Mouse (Mus musculus) E14TG2a.4 (cell line): ENCODE results near the gene Vmn1r220.
A peak's percentile ranks its signal among the peaks of the same experiment; 100 is the strongest.
"Not testable (repeated sequence)": the region's sequence is repeated elsewhere in the genome, so short reads cannot be mapped to it uniquely, and the experiment has no call there.

Experiments
- H3K27me3 ChIP-seq: 2 replicates; pipeline ENCODE4 v1.6.1; 2014; ENCODE audit warnings: low read length, control low read depth; ENCODE audit not compliant: insufficient read depth
- H3K36me3 ChIP-seq: 2 replicates; pipeline ENCODE4 v1.6.1; 2014; ENCODE audit warnings: low read length, control low read depth; ENCODE audit not compliant: insufficient read depth
- H3K4me1 ChIP-seq: replicated peaks from 2 replicates; pipeline ENCODE4 v1.6.1; 2014; ENCODE audit warnings: low read depth, low read length, control low read depth
- H3K4me3 ChIP-seq: replicated peaks from 2 replicates; pipeline ENCODE4 v1.5.1; 2014; ENCODE audit warnings: mild to moderate bottlenecking, low read length
- H3K9me3 ChIP-seq: 2 replicates; pipeline ENCODE4 v1.6.1; 2014; ENCODE audit warnings: low read length, control low read depth
- CTCF ChIP-seq: conservative IDR thresholded peaks from 2 replicates; pipeline ENCODE4 v1.5.1; 2014; ENCODE audit warnings: low read length
- NANOG ChIP-seq: IDR thresholded peaks from 2 replicates; pipeline ENCODE4 v1.6.1; 2014; ENCODE audit warnings: borderline replicate concordance, low read length, mixed read lengths
- POU5F1 ChIP-seq: IDR thresholded peaks from 2 replicates; pipeline ENCODE4 v1.6.1; 2014; ENCODE audit warnings: low read length, borderline replicate concordance

Gene Vmn1r220

GRCm38 (mm10) chr13:23187875-23188274 is at the start of gene Vmn1r220:
TSS of gene Vmn1r220 (minus strand) at chr13:23187975.
- H3K9me3 ChIP-seq = peaks cover 6% of the 10 kb centered on the region; the same call in 1 of the 2 replicates
- no peaks in the 10 kb centered on the region for H3K36me3 ChIP-seq
- no peak for TF ChIP-seq CTCF
- no peak for TF ChIP-seq POU5F1
- no peak for TF ChIP-seq NANOG
- H3K27me3 ChIP-seq = no peaks in the 10 kb centered on the region
- H3K4me1 ChIP-seq = no peaks in the 10 kb centered on the region
- H3K4me3 ChIP-seq = no peak within 1 kb of the TSS

GRCm38 (mm10) chr13:23235847-23236246 is 48.1 kb upstream of the Vmn1r220 start, which contains the start of gene Vmn1r222:
TSS of gene Vmn1r222 (minus strand) at chr13:23235947.
- H3K4me3 ChIP-seq, H3K36me3 ChIP-seq, H3K9me3 ChIP-seq, H3K4me1 ChIP-seq, H3K27me3 ChIP-seq: not testable (repeated sequence)

- not testable (repeated sequence) for H3K36me3 ChIP-seq, H3K27me3 ChIP-seq, H3K9me3 ChIP-seq
These were observed 26.1 kb upstream of the Vmn1r220 start, which contains the start of gene Vmn1r221 for GRCm38 (mm10) chr13:23213827-23214226. TSS of gene Vmn1r221 (plus strand) at chr13:23214127.

DNA sequence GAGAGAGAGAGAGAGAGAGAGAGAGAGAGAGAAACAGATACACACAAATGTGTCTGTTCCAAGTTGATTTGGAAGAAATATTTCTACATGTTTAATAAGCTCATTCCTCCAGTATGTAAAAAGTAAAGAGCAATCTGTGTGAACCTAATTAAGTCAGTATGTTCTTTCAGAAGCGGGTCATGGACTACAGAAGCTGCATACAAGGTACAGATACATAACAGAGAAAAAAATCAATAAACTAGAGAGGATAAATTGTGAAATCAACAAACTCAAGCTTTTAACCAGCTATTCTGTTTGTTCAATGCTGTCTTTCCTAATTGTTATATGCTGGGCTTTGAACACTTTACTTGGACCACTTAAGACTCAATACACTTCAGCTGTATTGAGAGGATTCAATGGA is 16.1 kb upstream of the Vmn1r220 start:
- not testable (repeated sequence) for H3K36me3 ChIP-seq, H3K4me3 ChIP-seq, H3K4me1 ChIP-seq, H3K27me3 ChIP-seq
- H3K9me3 ChIP-seq = peaks cover 35% of the 10 kb centered on the region

More at GRCm38 (mm10) chr13:23213827-23214226, 26.1 kb upstream of the Vmn1r220 start, which contains the start of gene Vmn1r221:
- not testable (repeated sequence) for H3K4me1 ChIP-seq, H3K4me3 ChIP-seq

DNA sequence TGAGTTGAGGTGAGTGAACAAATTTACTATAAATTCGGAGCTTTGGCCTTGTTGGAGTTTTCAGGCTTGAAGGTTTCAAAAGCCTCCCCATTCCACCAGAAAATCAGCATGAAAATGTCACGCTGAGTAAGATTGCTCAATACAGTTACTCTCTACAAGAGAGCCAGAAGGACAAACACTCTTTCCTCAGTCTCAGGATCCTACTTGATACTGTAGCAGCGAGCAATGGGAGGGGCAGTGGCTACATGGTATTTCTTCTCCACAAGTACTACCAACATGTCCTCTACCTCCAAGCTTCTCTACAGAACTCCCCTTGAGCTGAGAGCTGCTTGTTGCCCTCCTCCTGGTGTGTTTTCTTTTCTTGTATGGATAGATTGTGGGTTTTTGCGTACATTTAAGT is 21.3 kb downstream of the Vmn1r220 start:
- Histone ChIP-seq H3K36me3 (peaks cover 13% of the 10 kb centered on the region), H3K9me3 (peaks cover 35% of the 10 kb centered on the region)
- not testable (repeated sequence) for H3K4me1 ChIP-seq, H3K4me3 ChIP-seq, H3K27me3 ChIP-seq

DNA sequence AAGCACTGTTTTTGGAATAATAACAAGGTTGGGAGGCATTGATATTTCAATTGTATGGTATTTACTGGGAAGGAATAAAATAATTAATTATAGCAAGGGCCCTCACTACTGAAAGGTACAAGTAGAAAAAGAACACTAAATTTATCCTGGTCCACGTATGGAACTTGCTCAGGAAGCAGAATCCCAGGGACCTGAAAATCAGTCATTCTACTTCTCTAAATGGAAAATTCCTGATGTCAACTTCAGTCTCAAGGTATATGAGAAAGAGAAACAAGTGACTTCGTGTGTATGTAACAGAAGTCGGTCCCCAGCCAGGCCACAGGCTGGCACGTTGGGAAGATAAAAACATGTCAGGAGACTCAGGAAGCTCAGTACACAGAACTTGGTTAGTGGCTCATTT is 28.8 kb downstream of the Vmn1r220 start, which contains the start of gene Vmn1r219:
TSS of gene Vmn1r219 (plus strand) at position 301 of the 400 bp plus-strand sequence.
- H3K9me3 ChIP-seq = no peaks in the 10 kb centered on the region
- H3K4me1 ChIP-seq = peaks cover 3% of the 10 kb centered on the region; the same call in 1 of the 2 replicates
- no peaks in the 10 kb centered on the region for H3K27me3 ChIP-seq
- H3K36me3 ChIP-seq = no peaks in the 10 kb centered on the region
- no peak within 1 kb of the TSS for H3K4me3 ChIP-seq
- TF ChIP-seq CTCF (no peak), NANOG (no peak), POU5F1 (no peak)

DNA sequence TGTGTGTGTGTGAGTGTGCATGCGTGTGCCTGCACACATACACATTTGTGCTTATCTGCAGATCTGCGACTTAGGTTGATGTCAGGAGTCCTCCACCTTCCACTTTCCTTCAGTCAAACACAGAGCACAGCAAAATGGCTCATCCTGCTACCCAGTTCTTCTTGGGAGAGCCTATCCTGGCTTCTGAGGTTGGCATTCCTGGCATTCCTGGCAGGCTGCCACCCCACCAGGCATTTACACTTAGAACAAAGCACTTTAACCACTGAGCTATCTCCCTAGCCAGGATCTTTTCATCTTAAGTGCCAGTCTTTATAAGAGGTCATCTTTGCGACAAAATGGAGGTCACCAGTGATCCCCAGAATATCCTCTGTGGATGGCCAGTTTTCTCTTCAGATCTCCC is 29.9 kb downstream of the Vmn1r220 start:
- TF ChIP-seq NANOG (0 out of 2 replicates have a peak, but pooled peaks have one; percentile 6), CTCF (no peak)
- Histone ChIP-seq H3K9me3 (no peaks in the 10 kb centered on the region), H3K27me3 (no peaks in the 10 kb centered on the region), H3K36me3 (no peaks in the 10 kb centered on the region), H3K4me1 (peaks cover 3% of the 10 kb centered on the region; the same call in 1 of the 2 replicates), H3K4me3 (no peak overlapping the region)

- peaks cover 11% of the 10 kb centered on the region; the same call in 1 of the 2 replicates for H3K9me3 ChIP-seq
- no peaks in the 10 kb centered on the region for H3K36me3 ChIP-seq
- no peaks in the 10 kb centered on the region for H3K4me1 ChIP-seq
- H3K27me3 ChIP-seq = no peaks in the 10 kb centered on the region
- H3K4me3 ChIP-seq = no peak overlapping the region
- TF ChIP-seq NANOG = no peak
- no peak for TF ChIP-seq CTCF
- no peak for TF ChIP-seq POU5F1
These were observed 48.9 kb downstream of the Vmn1r220 start for GRCm38 (mm10) chr13:23138880-23139279.

DNA sequence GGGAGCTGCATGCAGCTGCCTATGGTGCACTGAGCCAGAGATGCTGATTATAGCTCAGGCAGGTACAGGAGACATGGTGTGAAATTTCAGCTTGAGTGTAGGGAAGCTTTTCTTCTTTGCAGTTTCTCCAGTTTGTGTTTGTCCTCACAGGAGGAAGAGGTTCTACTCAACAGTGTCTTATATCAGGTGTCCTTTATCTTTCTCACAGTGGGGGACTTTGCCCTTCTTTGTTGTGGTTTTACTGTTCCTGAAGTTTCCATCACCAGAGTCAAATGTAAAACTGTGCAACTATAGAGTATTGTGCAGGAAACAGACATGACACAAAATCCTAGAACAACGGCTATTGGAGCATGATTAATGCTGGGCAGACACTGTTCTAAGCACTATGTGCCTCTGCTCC is 54.3 kb downstream of the Vmn1r220 start:
- no peaks in the 10 kb centered on the region for H3K27me3 ChIP-seq
- H3K9me3 ChIP-seq = no peaks in the 10 kb centered on the region
- TF ChIP-seq POU5F1 (no peak), CTCF (no peak), NANOG (no peak)
- H3K36me3 ChIP-seq = no peaks in the 10 kb centered on the region
- H3K4me1 ChIP-seq = no peaks in the 10 kb centered on the region
- H3K4me3 ChIP-seq = no peak overlapping the region

GRCm38 (mm10) chr13:23133099-23133498 is 54.7 kb downstream of the Vmn1r220 start, which contains the start of gene Vmn1r218:
TSS of gene Vmn1r218 (plus strand) at chr13:23133155.
- H3K9me3 ChIP-seq = no peaks in the 10 kb centered on the region

More at GRCm38 (mm10) chr13:23133099-23133498, 54.7 kb downstream of the Vmn1r220 start, which contains the start of gene Vmn1r218:
- H3K36me3 ChIP-seq = no peaks in the 10 kb centered on the region
- H3K27me3 ChIP-seq = no peaks in the 10 kb centered on the region
- H3K4me1 ChIP-seq = no peaks in the 10 kb centered on the region
- TF ChIP-seq NANOG (no peak), POU5F1 (no peak), CTCF (no peak)
- no peak within 1 kb of the TSS for H3K4me3 ChIP-seq
